Mouse (Mus musculus) myocyte (in vitro differentiated cells): ENCODE measurements around the gene Unc45a.

ENCODE experiments used
- MAX ChIP-seq: IDR thresholded peaks from one replicate; pipeline ENCODE4 v1.6.1; 2011; ENCODE audit warnings: low read depth, mild to moderate bottlenecking, control low read depth
- MYOD1 ChIP-seq, 3 experiments: IDR thresholded peaks; one replicate each; pipeline ENCODE4 v1.6.1; 2011; ENCODE audit warnings: control low read depth in 2 of 3, low read depth in 2 of 3, mild to moderate bottlenecking in 2 of 3, moderate library complexity in 1 of 3; ENCODE audit not compliant: insufficient read length in 2 of 3, control insufficient read depth in 1 of 3
- MYOG ChIP-seq, 3 experiments: IDR thresholded peaks; one replicate each; pipeline ENCODE4 v1.6.1; 2011; ENCODE audit warnings: control low read depth in 2 of 3, low read depth in 2 of 3, mild to moderate bottlenecking in 2 of 3; ENCODE audit not compliant: insufficient read length in 2 of 3, control insufficient read depth in 1 of 3, insufficient read depth in 1 of 3
- POLR2A ChIP-seq: IDR thresholded peaks from one replicate; pipeline ENCODE4 v1.6.1; 2011; ENCODE audit warnings: low read depth, mild to moderate bottlenecking, control low read depth, moderate library complexity; ENCODE audit not compliant: insufficient read length
- USF1 ChIP-seq: IDR thresholded peaks from one replicate; pipeline ENCODE4 v1.6.1; 2011; ENCODE audit warnings: low read depth, mild to moderate bottlenecking, control low read depth, moderate library complexity

DNA sequence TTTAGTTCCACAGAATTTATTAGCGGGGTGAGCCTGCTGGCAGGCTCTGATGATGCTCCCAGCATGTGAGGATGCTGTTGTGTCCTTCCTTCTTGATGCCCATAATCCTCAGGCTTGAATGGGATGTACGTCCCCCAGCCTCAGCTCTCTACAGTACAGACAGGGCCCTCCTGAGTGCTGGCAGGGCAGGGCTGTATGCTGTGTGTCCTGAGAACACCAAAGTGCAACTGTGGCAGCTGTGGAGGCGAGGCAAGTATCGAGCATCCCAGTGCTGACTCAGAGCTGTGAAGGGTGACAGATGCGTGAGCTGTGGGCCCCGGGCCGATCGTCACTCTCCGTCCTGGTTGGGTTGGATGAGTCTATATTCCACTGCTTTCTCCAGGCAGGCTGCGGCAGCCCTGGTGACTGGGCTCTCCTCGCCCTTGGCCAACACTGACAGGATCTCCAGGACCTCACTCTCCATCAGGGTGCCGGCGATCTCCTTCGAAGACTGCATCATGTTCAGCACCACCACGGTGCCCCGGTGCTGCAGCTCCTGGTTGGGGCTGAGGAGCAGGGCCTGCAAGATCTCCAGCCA lies 15.4 kb downstream of the Unc45a start:
- TF ChIP-seq MYOD1 (IDR thresholded peaks at IDR 0.05; ENCODE audit: control insufficient read depth in 1 of 3, insufficient read length in 2 of 3, low read depth in 2 of 3) (peak in 1 of 3 experiments; percentile 70), POLR2A (no peak), MYOG (IDR thresholded peaks at IDR 0.05; ENCODE audit: control insufficient read depth in 1 of 3, insufficient read depth in 1 of 3, insufficient read length in 2 of 3, low read depth in 2 of 3) (peak in 1 of 3 experiments; percentile 30), MAX (no peak), USF1 (no peak)
